Mouse (Mus musculus) thymus, postnatal 0 days (tissue): ENCODE data around the gene Olfr95. TPM values are rescaled to one million over a fixed set of nuclear protein-coding genes. Genes with fewer than 3 reads are reported as not detected.

Experiments
- polyA plus RNA-seq: library from polyadenylated mRNA; unstranded; fragments of >200 nt; fragmentation: Nextera tagmentation; extraction: Ambion mirVana; gene quantifications from 2 replicates; pipeline ENCODE4 v1.2.1, GENCODE M21; 2015

Gene Olfr95
- polyA plus RNA-seq, 1 experiment from 2014 or later, result not detected

Other genes with a start within 250 kb of the Olfr95 start
- not detected in 2 replicates for gene 2410137M14Rik, start 231.9 kb downstream of the Olfr95 start, polyA plus RNA-seq
- 0.09 and 0.10 TPM in 2 replicates for gene H2-M5, start 223.6 kb downstream of the Olfr95 start, polyA plus RNA-seq
- 3.4 and 3.9 TPM in 2 replicates for gene Zfp57, start 212.0 kb downstream of the Olfr95 start, polyA plus RNA-seq
- not detected in 2 replicates for gene Mog, start 189.7 kb downstream of the Olfr95 start, polyA plus RNA-seq
- 2.4 and 6.8 TPM in 2 replicates for gene Gabbr1, start 167.2 kb downstream of the Olfr95 start, polyA plus RNA-seq
- not detected in 2 replicates for gene Olfr90, start 124.6 kb downstream of the Olfr95 start, polyA plus RNA-seq
- not detected in 2 replicates for gene Olfr91, start 114.8 kb downstream of the Olfr95 start, polyA plus RNA-seq
- not detected in 2 replicates for gene Olfr92, start 93.0 kb downstream of the Olfr95 start, polyA plus RNA-seq
- gene Olfr93, start 51.6 kb downstream of the Olfr95 start, polyA plus RNA-seq, result not detected in 2 replicates
- gene Ubd, start 19.2 kb downstream of the Olfr95 start, polyA plus RNA-seq, result 83.6 and 90.3 TPM in 2 replicates
- not detected in 2 replicates for gene Olfr94, start 12.1 kb downstream of the Olfr95 start, polyA plus RNA-seq
- not detected in 2 replicates for gene Olfr96, start 7.0 kb upstream of the Olfr95 start, polyA plus RNA-seq
- not detected in 2 replicates for gene Olfr97, start 24.2 kb upstream of the Olfr95 start, polyA plus RNA-seq
- gene Olfr98, start 50.6 kb upstream of the Olfr95 start, polyA plus RNA-seq, result not detected in 2 replicates
- 21.7 TPM in 2 replicates for gene H2-M3, start 57.1 kb upstream of the Olfr95 start, polyA plus RNA-seq
- 0.14 and 0.30 TPM in 2 replicates for gene Olfr99, start 70.3 kb upstream of the Olfr95 start, polyA plus RNA-seq
- gene Olfr101, start 91.2 kb upstream of the Olfr95 start, polyA plus RNA-seq, result not detected in 2 replicates
- gene Olfr102, start 103.9 kb upstream of the Olfr95 start, polyA plus RNA-seq, result not detected in 2 replicates
- gene Olfr103, start 126.6 kb upstream of the Olfr95 start, polyA plus RNA-seq, result not detected in 2 replicates
- gene Olfr104-ps, start 146.5 kb upstream of the Olfr95 start, polyA plus RNA-seq, result not detected in 2 replicates
- gene Olfr105-ps, start 165.9 kb upstream of the Olfr95 start, polyA plus RNA-seq, result 0.04 TPM in 1 of 2 replicates, not detected in the other
- gene Olfr106-ps, start 177.3 kb upstream of the Olfr95 start, polyA plus RNA-seq, result not detected in 2 replicates
- not detected in 2 replicates for gene Olfr107, start 186.1 kb upstream of the Olfr95 start, polyA plus RNA-seq
- not detected in 2 replicates for gene Olfr108, start 232.4 kb upstream of the Olfr95 start, polyA plus RNA-seq
- 0.03 TPM in 1 of 2 replicates, not detected in the other for gene Olfr109, start 245.8 kb upstream of the Olfr95 start, polyA plus RNA-seq